Mouse (Mus musculus) olfactory bulb, adult 2 months (tissue): ENCODE measurements around the gene Robo4. TPM values are rescaled to one million over a fixed set of nuclear protein-coding genes. Genes with fewer than 3 reads are reported as not detected.
A peak's percentile ranks its signal among the peaks of the same experiment; 100 is the strongest.

Source experiments
- H3K27ac ChIP-seq: fragments of 200-500 bp; 2 replicates; pipeline ENCODE4 v1.5.1; 2012; ENCODE audit warnings: low read depth, low read length; ENCODE audit not compliant: insufficient read depth
- H3K4me1 ChIP-seq: fragments of 200-500 bp; 2 replicates; pipeline ENCODE4 v1.6.1; 2012; ENCODE audit warnings: low read length; ENCODE audit not compliant: control insufficient read depth, insufficient read depth
- H3K4me3 ChIP-seq: fragments of 200-500 bp; 2 replicates; pipeline ENCODE4 v1.5.1; 2012; ENCODE audit warnings: mild to moderate bottlenecking, low read depth, low read length, moderate library complexity; ENCODE audit not compliant: insufficient read depth
- CTCF ChIP-seq: fragments of 200-500 bp; IDR thresholded peaks from 2 replicates; pipeline ENCODE4 v1.5.1; 2012; ENCODE audit warnings: low read depth, mild to moderate bottlenecking, low read length, moderate library complexity; ENCODE audit not compliant: insufficient read depth
- POLR2A ChIP-seq: fragments of 200-500 bp; IDR thresholded peaks from 2 replicates; pipeline ENCODE4 v1.6.1; 2012; ENCODE audit warnings: mild to moderate bottlenecking, low read depth, low read length, moderate library complexity; ENCODE audit not compliant: insufficient read depth
- WGBS: fragments of 180-500 bp; shearing (Covaris S2); methylation state at CpG from one replicate; pipeline ENCODE4 v1.1.7; 2018; 5-methylcytosine and 5-hydroxymethylcytosine counted together
- polyA plus RNA-seq: library from polyadenylated mRNA; stranded (reverse); fragments of >200 nt; gene quantifications from 2 replicates; pipeline ENCODE4 v1.2.4, GENCODE M21; 2012; ENCODE audit warnings: low replicate concordance; ENCODE audit not compliant: missing spikeins, insufficient read depth, insufficient read length

Robo4 gene
- polyA plus RNA-seq, 1 experiment, result not detected

- H3K4me3 ChIP-seq, result peak within 1 kb of the TSS; percentile 40
- TF ChIP-seq POLR2A (no peak), CTCF (no peak)
- 38% methylated on average over 17 of the region's 17 CpGs for WGBS
- peak within 1 kb of the TSS; percentile 66 for H3K27ac ChIP-seq
- peaks cover 5% of the 10 kb centered on the region; the same call in 1 of the 2 replicates for H3K4me1 ChIP-seq
These were observed 34.2 kb upstream of the Robo4 start, which contains the start of gene Hepacam for GRCm38 (mm10) chr9:37367301-37368080. TSS of gene Hepacam (plus strand) at chr9:37367351.

GRCm38 (mm10) chr9:37368081-37368830 is 33.4 kb upstream of the Robo4 start:
- TF ChIP-seq CTCF (no peak), POLR2A (no peak)
- H3K27ac ChIP-seq, result peak overlapping the region; percentile 64
- peak overlapping the region; percentile 40 for H3K4me3 ChIP-seq
- 58% methylated on average over 11 of the region's 11 CpGs for WGBS
- peaks cover 3% of the 10 kb centered on the region; the same call in 1 of the 2 replicates for H3K4me1 ChIP-seq

- TF ChIP-seq CTCF (no peak), POLR2A (no peak)
- WGBS, result 53% methylated on average over 8 of the region's 8 CpGs
- H3K4me3 ChIP-seq, result 0 out of 2 replicates have a peak overlapping the region, but pooled peaks have one; percentile 8
- H3K4me1 ChIP-seq, result peaks cover 3% of the 10 kb centered on the region; the same call in 1 of the 2 replicates
- peak overlapping the region; percentile 64 for H3K27ac ChIP-seq
These were observed 32.8 kb upstream of the Robo4 start for GRCm38 (mm10) chr9:37368860-37369259.

GRCm38 (mm10) chr9:37371232-37371801 is 30.4 kb upstream of the Robo4 start:
- Histone ChIP-seq H3K4me3 (no peak overlapping the region), H3K27ac (no peak overlapping the region), H3K4me1 (peaks cover 3% of the 10 kb centered on the region; the same call in 1 of the 2 replicates)
- TF ChIP-seq CTCF (no peak), POLR2A (no peak)
- 80% methylated on average over 7 of the region's 7 CpGs for WGBS

- Histone ChIP-seq H3K4me3 (no peak overlapping the region), H3K27ac (no peak overlapping the region), H3K4me1 (no peaks in the 10 kb centered on the region)
- WGBS, result 70% methylated on average over 5 of the region's 5 CpGs
- no peak for TF ChIP-seq POLR2A
- no peak for TF ChIP-seq CTCF
These were observed 26.0 kb upstream of the Robo4 start for GRCm38 (mm10) chr9:37375718-37376117.

- H3K27ac ChIP-seq, result no peak overlapping the region
- H3K4me1 ChIP-seq, result peaks cover 4% of the 10 kb centered on the region; the same call in 1 of the 2 replicates
- TF ChIP-seq CTCF (no peak), POLR2A (no peak)
- no peak overlapping the region for H3K4me3 ChIP-seq
- WGBS, result 96% methylated on average over 6 of the region's 6 CpGs
These were observed 18.5 kb upstream of the Robo4 start for GRCm38 (mm10) chr9:37383161-37383560.

- peaks cover 4% of the 10 kb centered on the region; the same call in 1 of the 2 replicates for H3K4me1 ChIP-seq
- H3K27ac ChIP-seq, result no peak overlapping the region
- 17% methylated on average over 54 of the region's 54 CpGs for WGBS
- no peak for TF ChIP-seq CTCF
- no peak for TF ChIP-seq POLR2A
- peak overlapping the region; percentile 46 for H3K4me3 ChIP-seq
These were observed 17.2 kb upstream of the Robo4 start for GRCm38 (mm10) chr9:37384284-37385182.

GRCm38 (mm10) chr9:37390891-37391290 is 10.8 kb upstream of the Robo4 start:
- WGBS, result 84% methylated on average over 2 of the region's 2 CpGs
- H3K4me3 ChIP-seq, result no peak overlapping the region
- no peak overlapping the region for H3K27ac ChIP-seq
- H3K4me1 ChIP-seq, result no peaks in the 10 kb centered on the region
- TF ChIP-seq POLR2A (no peak), CTCF (no peak)
